Mouse (Mus musculus): ENCODE data around the gene Taf1b. TPM values are rescaled to one million over a fixed set of nuclear protein-coding genes. Genes with fewer than 3 reads are reported as not detected.
A peak's percentile ranks its signal among the peaks of the same experiment; 100 is the strongest.
"Not testable (repeated sequence)": the region's sequence is repeated elsewhere in the genome, so short reads cannot be mapped to it uniquely, and the experiment has no call there.

Taf1b gene
- total and polyA plus RNA-seq, 3 experiments = 26.6 to 49.6 (median 34.5) TPM

- 0 out of 2 replicates have a peak, but pooled peaks have one; percentile 14 for TF ChIP-seq POLR2A (IDR thresholded peaks at IDR 0.05; ENCODE audit: low read depth, low read length)
- dilution Hi-C loops (cut with MboI; ENCODE audit: extremely low pct_ligation_motif_present, extremely low pct_unique_long_range_greater_than_20kb, low sequenced_read_pairs); H3K27ac ChIP-seq (ENCODE audit: insufficient read depth, low read depth); H3K27me3 ChIP-seq (replicated peaks); H3K79me2 ChIP-seq (replicated peaks; ENCODE audit: control insufficient read depth, extremely low read depth, insufficient read depth, poor library complexity, severe bottlenecking); DNase-seq (ENCODE audit: extremely low read depth); H3K4me1 ChIP-seq (ENCODE audit: control insufficient read depth in 1 of 2, insufficient read depth in 2 of 2); H3K36me3 ChIP-seq (replicated peaks in 1 of 2; ENCODE audit: control insufficient read depth in 1 of 2, insufficient read depth in 1 of 2, low read length in 1 of 2); H3K9me3 ChIP-seq (replicated peaks; ENCODE audit: low read length); H3K4me2 ChIP-seq (ENCODE audit: insufficient read depth, low read depth, poor library complexity, severe bottlenecking): not testable (repeated sequence)
- peak overlapping the region; percentile 66 for H3K9ac ChIP-seq (ENCODE audit: insufficient read depth, low read depth)
- peak overlapping the region; percentile 63 to 83 (median 69) for H3K4me3 ChIP-seq (replicated peaks in 1 of 3; ENCODE audit: low read depth in 2 of 3, low read length in 2 of 3, poor library complexity in 1 of 3)
- in situ Hi-C loops (cut with MboI; ENCODE audit: low pct_ligation_motif_present, low pct_unique_long_range_greater_than_20kb, low sequenced_read_pairs) = loop anchor here (25.0 kb wide), 1 partner anchor 463 kb away; the partner anchor contains the start of gene Kidins220
Measured at GRCm38 (mm10) chr12:24498841-24499485, 804 bp downstream of the Taf1b start.

GRCm38 (mm10) chr12:24517118-24517517 lies 19.0 kb downstream of the Taf1b start:
- Histone ChIP-seq H3K4me2 (ENCODE audit: insufficient read depth, low read depth, poor library complexity, severe bottlenecking) (no peak overlapping the region), H3K27ac (ENCODE audit: insufficient read depth, low read depth) (no peak overlapping the region), H3K9ac (ENCODE audit: insufficient read depth, low read depth) (no peak overlapping the region), H3K4me3 (replicated peaks in 1 of 3; ENCODE audit: low read depth in 2 of 3, low read length in 2 of 3, poor library complexity in 1 of 3) (no peak overlapping the region), H3K9me3 (replicated peaks; ENCODE audit: low read length) (no peaks in the 10 kb centered on the region), H3K79me2 (replicated peaks; ENCODE audit: control insufficient read depth, extremely low read depth, insufficient read depth, poor library complexity, severe bottlenecking) (no peaks in the 10 kb centered on the region), H3K36me3 (replicated peaks in 1 of 2; ENCODE audit: control insufficient read depth in 1 of 2, insufficient read depth in 1 of 2, low read length in 1 of 2) (peaks cover 54 to 84% of the 10 kb centered on the region in 2 experiments), H3K27me3 (replicated peaks) (no peaks in the 10 kb centered on the region), H3K4me1 (ENCODE audit: control insufficient read depth in 1 of 2, insufficient read depth in 2 of 2) (peaks cover 3 to 4% of the 10 kb centered on the region in 2 experiments; a peak in 2 of 4 replicates)
- TF ChIP-seq RCOR1 (conservative IDR thresholded peaks at IDR 0.05; ENCODE audit: low read depth, low read length) (no peak), CTCF (conservative IDR thresholded peaks at IDR 0.05 in 1 of 2, IDR thresholded peaks at IDR 0.05 in 1 of 2; ENCODE audit: low read depth in 2 of 2, low read length in 2 of 2) (no peak), JUND (conservative IDR thresholded peaks at IDR 0.05; ENCODE audit: low read depth, low read length) (no peak), JUN (IDR thresholded peaks at IDR 0.05; ENCODE audit: insufficient read depth, low read depth, low read length) (no peak), NRF1 (IDR thresholded peaks at IDR 0.05; ENCODE audit: low read depth, low read length) (no peak), ZC3H11A (IDR thresholded peaks at IDR 0.05; ENCODE audit: low read depth, low read length) (no peak), ETS1 (conservative IDR thresholded peaks at IDR 0.05; ENCODE audit: low read depth, low read length) (no peak), MAZ (IDR thresholded peaks at IDR 0.05; ENCODE audit: low read depth, low read length) (no peak), NELFE (IDR thresholded peaks at IDR 0.05; ENCODE audit: low read depth, low read length) (no peak), UBTF (IDR thresholded peaks at IDR 0.05; ENCODE audit: low read depth, low read length) (no peak), ZMIZ1 (IDR thresholded peaks at IDR 0.05; ENCODE audit: low read depth, low read length) (no peak), USF1 (IDR thresholded peaks at IDR 0.05; ENCODE audit: low read depth, low read length) (no peak), CHD1 (IDR thresholded peaks at IDR 0.05; ENCODE audit: low read depth, low read length) (no peak), MXI1 (IDR thresholded peaks at IDR 0.05; ENCODE audit: low read depth, low read length) (no peak), IRF4 (IDR thresholded peaks at IDR 0.05; ENCODE audit: low read depth, low read length) (no peak), PAX5 (IDR thresholded peaks at IDR 0.05; ENCODE audit: low read length) (no peak), MEF2A (IDR thresholded peaks at IDR 0.05; ENCODE audit: borderline replicate concordance, low read depth, low read length) (no peak), MAX (IDR thresholded peaks at IDR 0.05; ENCODE audit: low read length) (no peak)
- in situ Hi-C loops (cut with MboI; ENCODE audit: low pct_ligation_motif_present, low pct_unique_long_range_greater_than_20kb, low sequenced_read_pairs) = no loop called here
- DNase-seq (ENCODE audit: extremely low read depth) = peak; percentile 5
- dilution Hi-C loops (cut with MboI; ENCODE audit: extremely low pct_ligation_motif_present, extremely low pct_unique_long_range_greater_than_20kb, low sequenced_read_pairs) = no loop called here

All from CH12.LX (cell line).